ENCODE assay signal across 17 mouse cellular contexts in genomic region chr11:68190849-68191248, GRCm38 (mm10).
DNase-seq lines count a peak whose midpoint lies in the region; ATAC-seq lines count a peak whose summit lies in the region.
"Had no signal": no experiment of that assay in that cellular context is flagged by ENCODE, and none has a peak within 500 bp of the region (broad histone marks: within the 10 kb centered on the region; RNA-seq: fewer than 3 reads in every experiment).

No protein-coding gene starts in this region.

- DNase-seq in frontal cortex, postnatal 25 days (ENCODE audit: low spot score in 2 of 2) = no peak
- peak; percentile 31 to 32 for DNase-seq in left cerebral cortex, adult 18-20 months (ENCODE audit: low spot score in 2 of 2)
- DNase-seq in left cerebral cortex, postnatal 10 days (ENCODE audit: extremely low spot score in 1 of 2, low spot score in 2 of 2) = no peak
- DNase-seq in right cerebral cortex, adult 2 months (ENCODE audit: low spot score in 2 of 2) = peak; percentile 34 to 41
- DNase-seq in right cerebral cortex, postnatal 10 days (ENCODE audit: low spot score in 2 of 2) = no peak
- DNase-seq in telencephalon, adult 2 months (ENCODE audit: low read depth, low spot score) = peak; percentile 56
- DNase-seq: adrenal gland, adult 8-10 months; adrenal gland, postnatal 36 days; B cell, adult 2 months; cerebellum, adult 11 months; cerebellum, adult 8-10 months; cerebellum, postnatal 14 days; embryo, embryonic 11 days; gastrocnemius, postnatal 14 days had no signal

- peak; percentile 84 for ATAC-seq in frontal cortex, adult (ENCODE audit: low TSS enrichment)
- ATAC-seq: CD4-positive, CD25-positive, alpha-beta regulatory T cell, adult 4 months; forebrain, embryonic 14.5 days had no signal

- intact Hi-C loops in left cerebral cortex, postnatal 10 days (cut with DNase I) = no loop called here

Comparison
In these comparisons a context has a peak if more than half of its experiments do, and no peak if none do; other contexts are left out.
1. DNase-seq: peak in left cerebral cortex, adult 18-20 months (2 of 2), right cerebral cortex, adult 2 months (2 of 2) and telencephalon, adult 2 months (single experiment); none in frontal cortex, postnatal 25 days (0 of 2), left cerebral cortex, postnatal 10 days (0 of 2) and right cerebral cortex, postnatal 10 days (0 of 2).